Mouse (Mus musculus): ENCODE measurements around the gene Fam178b. TPM values are rescaled to one million over a fixed set of nuclear protein-coding genes. Genes with fewer than 3 reads are reported as not detected.

The Fam178b gene
- total RNA-seq, 2 experiments from 2014 or later, result not detected

GRCm38 (mm10) chr1:36536397-36536728, 146.6 kb downstream of the Fam178b start:
- no peak for TF ChIP-seq CTCF (conservative IDR thresholded peaks at IDR 0.05)
- H3K27ac ChIP-seq, result no peak overlapping the region
- DNase-seq (ENCODE audit: low spot score in 2 of 2), result no peak
- H3K4me3 ChIP-seq, result no peak overlapping the region

- no peak for DNase-seq (ENCODE audit: low spot score in 2 of 2)
- H3K4me3 ChIP-seq, result no peak overlapping the region
- TF ChIP-seq CTCF (conservative IDR thresholded peaks at IDR 0.05), result no peak
- H3K27ac ChIP-seq, result no peak overlapping the region
Observed at GRCm38 (mm10) chr1:36535477-36536396, 147.2 kb downstream of the Fam178b start.

GRCm38 (mm10) chr1:36534595-36535058, 148.4 kb downstream of the Fam178b start:
- Histone ChIP-seq H3K27ac (no peak overlapping the region), H3K4me3 (no peak overlapping the region)
- DNase-seq (ENCODE audit: low spot score in 2 of 2), result no peak
- peak; percentile 40 for TF ChIP-seq CTCF (conservative IDR thresholded peaks at IDR 0.05)

- Histone ChIP-seq H3K27ac (no peak overlapping the region), H3K4me3 (no peak overlapping the region)
- DNase-seq (ENCODE audit: low spot score in 2 of 2), result no peak
- no peak for TF ChIP-seq CTCF (conservative IDR thresholded peaks at IDR 0.05)
Observed at GRCm38 (mm10) chr1:36533546-36533945, 149.4 kb downstream of the Fam178b start.

GRCm38 (mm10) chr1:36531461-36531860, 151.5 kb downstream of the Fam178b start:
- TF ChIP-seq CTCF (conservative IDR thresholded peaks at IDR 0.05), result no peak
- Histone ChIP-seq H3K4me3 (no peak overlapping the region), H3K27ac (no peak overlapping the region)
- no peak for DNase-seq (ENCODE audit: low spot score in 2 of 2)

- no peak overlapping the region for H3K27ac ChIP-seq
- H3K4me3 ChIP-seq, result no peak overlapping the region
- TF ChIP-seq CTCF (conservative IDR thresholded peaks at IDR 0.05), result no peak
- no peak for DNase-seq (ENCODE audit: low spot score in 2 of 2)
Observed at GRCm38 (mm10) chr1:36530962-36531361, 152.0 kb downstream of the Fam178b start.

GRCm38 (mm10) chr1:36530485-36530884, 152.5 kb downstream of the Fam178b start:
- DNase-seq (ENCODE audit: low spot score in 2 of 2), result no peak
- no peak for TF ChIP-seq CTCF (conservative IDR thresholded peaks at IDR 0.05)
- Histone ChIP-seq H3K4me3 (no peak overlapping the region), H3K27ac (no peak overlapping the region)

GRCm38 (mm10) chr1:36529875-36530274, 153.1 kb downstream of the Fam178b start:
- Histone ChIP-seq H3K4me3 (no peak overlapping the region), H3K27ac (no peak overlapping the region)
- no peak for TF ChIP-seq CTCF (conservative IDR thresholded peaks at IDR 0.05)
- DNase-seq (ENCODE audit: low spot score in 2 of 2), result no peak

GRCm38 (mm10) chr1:36529274-36529673, 153.7 kb downstream of the Fam178b start:
- Histone ChIP-seq H3K27ac (no peak overlapping the region), H3K4me3 (no peak overlapping the region)
- no peak for TF ChIP-seq CTCF (conservative IDR thresholded peaks at IDR 0.05)
- DNase-seq (ENCODE audit: low spot score in 2 of 2), result no peak

GRCm38 (mm10) chr1:36528351-36528750, 154.6 kb downstream of the Fam178b start:
- Histone ChIP-seq H3K4me3 (no peak overlapping the region), H3K27ac (no peak overlapping the region)
- no peak for TF ChIP-seq CTCF (conservative IDR thresholded peaks at IDR 0.05)
- no peak for DNase-seq (ENCODE audit: low spot score in 2 of 2)

- no peak overlapping the region for H3K27ac ChIP-seq
Observed at GRCm38 (mm10) chr1:36526903-36527302, 156.1 kb downstream of the Fam178b start.

GRCm38 (mm10) chr1:36525774-36526173, 157.2 kb downstream of the Fam178b start:
- Histone ChIP-seq H3K4me3 (no peak overlapping the region), H3K27ac (no peak overlapping the region)
- TF ChIP-seq CTCF (conservative IDR thresholded peaks at IDR 0.05), result no peak
- DNase-seq (ENCODE audit: low spot score in 2 of 2), result no peak

More at GRCm38 (mm10) chr1:36526903-36527302, 156.1 kb downstream of the Fam178b start:
- no peak overlapping the region for H3K4me3 ChIP-seq
- no peak for DNase-seq (ENCODE audit: low spot score in 2 of 2)
- TF ChIP-seq CTCF (conservative IDR thresholded peaks at IDR 0.05), result no peak

GRCm38 (mm10) chr1:36524058-36524457, 158.9 kb downstream of the Fam178b start:
- Histone ChIP-seq H3K27ac (no peak overlapping the region), H3K4me3 (no peak overlapping the region)
- no peak for DNase-seq (ENCODE audit: low spot score in 2 of 2)
- no peak for TF ChIP-seq CTCF (conservative IDR thresholded peaks at IDR 0.05)

Data from layer of hippocampus, adult 2 months (tissue).